Mouse (Mus musculus): ENCODE measurements around the gene Pappa. TPM values are rescaled to one million over a fixed set of nuclear protein-coding genes. Genes with fewer than 3 reads are reported as not detected.

Gene Pappa
- total RNA-seq, 2 experiments from 2014 or later, result 0.23 TPM; not detected in 1

GRCm38 (mm10) chr4:65252193-65252592 lies 128.2 kb downstream of the Pappa start:
- no peak for ATAC-seq (replicated peaks; ENCODE audit: low FRiP score, poor library complexity, severe bottlenecking)

GRCm38 (mm10) chr4:65254073-65254472 lies 130.1 kb downstream of the Pappa start:
- no peak for ATAC-seq (replicated peaks; ENCODE audit: low FRiP score, poor library complexity, severe bottlenecking)

DNA sequence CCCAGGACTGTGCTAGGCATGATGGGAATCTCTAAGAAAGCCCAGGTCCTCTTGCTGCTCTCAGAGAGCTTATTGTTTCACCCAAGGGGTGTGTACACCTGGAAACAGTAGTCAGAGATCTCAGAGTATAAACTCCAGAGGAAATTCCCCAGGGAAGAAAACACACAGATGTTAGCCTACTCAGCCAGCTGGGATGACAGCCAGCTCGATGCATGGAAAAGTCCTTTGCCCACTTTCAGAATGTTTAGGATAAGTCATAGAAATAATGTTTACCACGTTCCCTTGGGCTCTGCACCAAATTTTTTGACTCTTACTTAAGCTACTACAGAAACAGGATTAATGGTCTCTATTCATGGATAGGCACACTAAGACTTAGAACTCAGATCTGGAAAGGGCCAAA lies 143.1 kb downstream of the Pappa start:
- no peak for ATAC-seq (replicated peaks; ENCODE audit: low FRiP score, poor library complexity, severe bottlenecking)

GRCm38 (mm10) chr4:65269996-65270395 lies 146.0 kb downstream of the Pappa start:
- ATAC-seq (replicated peaks; ENCODE audit: low FRiP score, poor library complexity, severe bottlenecking), result no peak

DNA sequence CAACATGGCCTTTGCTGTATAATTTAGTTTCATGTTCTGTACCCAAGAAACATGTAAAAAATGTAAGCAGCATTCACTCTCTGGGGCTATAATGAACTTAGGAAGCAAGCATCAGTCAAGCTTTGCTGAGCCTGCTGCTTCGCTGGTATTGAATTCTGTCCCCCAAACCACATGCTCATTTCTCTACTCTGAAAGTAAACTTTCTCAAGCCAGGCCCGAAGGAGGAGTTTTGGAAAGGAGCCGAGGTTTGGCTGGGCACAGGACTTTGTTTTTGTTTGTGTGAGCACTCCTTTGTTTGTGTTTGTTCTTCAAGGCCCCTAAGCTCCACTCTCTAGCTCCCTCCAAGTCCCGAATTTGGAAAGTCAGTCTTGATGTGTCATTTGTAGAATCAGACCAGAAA lies 148.3 kb downstream of the Pappa start:
- ATAC-seq (replicated peaks; ENCODE audit: low FRiP score, poor library complexity, severe bottlenecking), result no peak

GRCm38 (mm10) chr4:65273299-65273851 lies 149.4 kb downstream of the Pappa start:
- no peak for ATAC-seq (replicated peaks; ENCODE audit: low FRiP score, poor library complexity, severe bottlenecking)

DNA sequence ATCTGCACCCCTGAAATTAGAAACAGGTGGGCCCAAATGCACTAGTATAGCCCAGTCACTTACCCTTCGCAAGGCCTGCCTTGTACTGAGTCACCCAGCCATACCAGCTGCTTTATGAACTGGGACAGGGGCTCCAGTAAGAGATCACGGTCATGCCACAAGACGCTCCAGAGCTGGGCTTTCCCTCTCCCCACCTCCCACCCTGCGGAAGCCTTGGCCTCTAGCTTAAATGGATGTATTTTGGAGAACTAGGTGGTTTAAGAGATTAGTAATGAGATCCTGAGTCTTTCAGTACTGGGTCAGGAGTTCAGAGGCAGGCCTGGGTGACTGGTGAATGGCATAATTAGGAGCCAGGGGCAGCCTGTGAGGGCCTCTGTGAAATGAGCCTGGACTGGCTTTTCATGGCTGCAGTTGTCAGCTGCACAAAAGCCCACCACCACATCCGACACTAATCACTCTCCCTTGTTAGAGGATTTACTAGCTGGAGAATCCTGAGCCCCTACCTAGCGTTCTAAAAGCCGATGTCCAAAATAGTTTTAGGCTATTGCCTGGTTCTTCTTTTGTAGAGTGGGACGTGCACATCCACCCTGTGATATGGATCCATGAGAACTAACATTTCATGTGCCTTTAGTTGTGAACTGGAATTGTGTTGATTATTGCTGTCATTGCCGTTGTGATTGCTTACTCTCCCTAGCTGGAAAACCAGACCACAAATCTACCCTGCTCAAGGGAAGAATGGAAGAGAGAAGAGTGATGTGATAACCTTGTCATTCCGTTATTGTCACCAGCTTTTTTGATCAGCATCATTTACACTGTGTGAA lies 154.7 kb downstream of the Pappa start:
- no peak for ATAC-seq (replicated peaks; ENCODE audit: low FRiP score, poor library complexity, severe bottlenecking)

- no peak for ATAC-seq (replicated peaks; ENCODE audit: low FRiP score, poor library complexity, severe bottlenecking)
These were observed 155.3 kb downstream of the Pappa start for GRCm38 (mm10) chr4:65279272-65279653.

GRCm38 (mm10) chr4:65279979-65280677 lies 156.2 kb downstream of the Pappa start:
- ATAC-seq (replicated peaks; ENCODE audit: low FRiP score, poor library complexity, severe bottlenecking), result no peak

DNA sequence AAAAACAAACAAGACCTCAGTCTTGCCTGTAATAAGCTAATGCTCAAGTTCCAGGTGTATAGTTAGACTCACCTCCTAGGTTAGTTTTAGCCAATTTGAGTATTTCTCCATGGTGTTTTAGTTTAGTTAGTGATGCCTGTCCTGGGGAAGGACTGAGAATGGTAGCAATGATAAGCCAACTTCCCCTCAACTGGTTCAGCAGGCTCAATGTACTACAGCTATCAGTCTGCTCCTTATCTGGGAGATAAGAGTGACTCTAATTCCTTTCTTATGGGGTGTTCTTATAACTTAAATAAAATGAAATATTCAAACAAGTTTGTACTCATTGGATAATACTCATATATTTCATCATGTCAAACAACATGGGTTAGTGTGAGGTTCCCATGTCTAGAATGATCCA lies 156.9 kb downstream of the Pappa start:
- ATAC-seq (replicated peaks; ENCODE audit: low FRiP score, poor library complexity, severe bottlenecking), result no peak

- ATAC-seq (replicated peaks; ENCODE audit: low FRiP score, poor library complexity, severe bottlenecking), result no peak
These were observed 159.6 kb downstream of the Pappa start for GRCm38 (mm10) chr4:65283611-65284010.

- ATAC-seq (replicated peaks; ENCODE audit: low FRiP score, poor library complexity, severe bottlenecking), result no peak
These were observed 161.2 kb downstream of the Pappa start for GRCm38 (mm10) chr4:65285165-65285564.

GRCm38 (mm10) chr4:65289247-65289646 lies 165.3 kb downstream of the Pappa start:
- ATAC-seq (replicated peaks; ENCODE audit: low FRiP score, poor library complexity, severe bottlenecking), result no peak

DNA sequence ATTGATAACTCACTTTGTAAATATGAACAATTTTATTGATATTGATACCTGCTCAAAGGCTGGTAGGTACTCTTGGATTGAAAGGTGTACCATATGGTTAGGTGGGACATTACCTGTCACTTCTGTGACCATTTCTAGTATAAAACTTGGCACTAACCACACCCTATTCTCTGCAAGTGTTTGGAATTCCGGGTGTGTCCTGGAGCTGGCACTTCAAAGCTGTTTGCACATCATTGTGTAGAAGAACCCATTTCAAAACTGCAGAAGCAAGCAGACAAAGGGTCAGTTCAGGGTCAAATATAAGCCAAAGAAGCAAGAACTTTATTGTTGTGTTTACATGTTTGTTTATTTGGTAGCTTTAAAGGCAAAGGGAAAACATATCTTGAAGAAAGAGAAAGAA lies 171.8 kb downstream of the Pappa start:
- no peak for ATAC-seq (replicated peaks; ENCODE audit: low FRiP score, poor library complexity, severe bottlenecking)

- no peak for ATAC-seq (replicated peaks; ENCODE audit: low FRiP score, poor library complexity, severe bottlenecking)
These were observed 172.5 kb downstream of the Pappa start for GRCm38 (mm10) chr4:65296356-65296967.

DNA sequence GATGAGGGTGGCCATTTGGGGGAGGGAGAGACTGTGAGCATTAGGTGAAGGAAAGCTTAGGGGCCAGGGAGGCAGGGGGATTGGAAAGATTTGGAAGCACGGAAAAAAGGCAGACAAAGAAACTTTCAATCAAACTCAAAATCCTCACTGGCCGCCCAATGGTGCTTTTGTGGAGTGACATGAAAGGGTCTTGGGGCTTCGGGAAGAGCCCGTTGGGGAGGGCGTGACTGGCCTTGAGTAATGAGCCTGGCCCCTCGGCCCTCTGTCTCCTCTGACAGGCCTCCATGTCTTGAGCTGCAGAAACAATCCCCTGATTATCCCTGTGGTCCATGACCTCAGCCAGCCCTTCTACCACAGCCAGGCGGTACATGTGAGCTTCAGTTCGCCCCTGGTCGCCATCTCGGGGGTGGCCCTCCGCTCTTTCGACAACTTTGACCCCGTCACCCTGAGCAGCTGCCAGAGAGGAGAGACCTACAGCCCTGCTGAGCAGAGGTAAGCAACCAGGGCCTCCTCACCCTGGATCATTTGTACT lies 173.1 kb downstream of the Pappa start:
- no peak for ATAC-seq (replicated peaks; ENCODE audit: low FRiP score, poor library complexity, severe bottlenecking)

- ATAC-seq (replicated peaks; ENCODE audit: low FRiP score, poor library complexity, severe bottlenecking), result no peak
These were observed 174.5 kb downstream of the Pappa start for GRCm38 (mm10) chr4:65298212-65299181.

- ATAC-seq (replicated peaks; ENCODE audit: low FRiP score, poor library complexity, severe bottlenecking), result no peak
These were observed 175.4 kb downstream of the Pappa start for GRCm38 (mm10) chr4:65299365-65299764.

DNA sequence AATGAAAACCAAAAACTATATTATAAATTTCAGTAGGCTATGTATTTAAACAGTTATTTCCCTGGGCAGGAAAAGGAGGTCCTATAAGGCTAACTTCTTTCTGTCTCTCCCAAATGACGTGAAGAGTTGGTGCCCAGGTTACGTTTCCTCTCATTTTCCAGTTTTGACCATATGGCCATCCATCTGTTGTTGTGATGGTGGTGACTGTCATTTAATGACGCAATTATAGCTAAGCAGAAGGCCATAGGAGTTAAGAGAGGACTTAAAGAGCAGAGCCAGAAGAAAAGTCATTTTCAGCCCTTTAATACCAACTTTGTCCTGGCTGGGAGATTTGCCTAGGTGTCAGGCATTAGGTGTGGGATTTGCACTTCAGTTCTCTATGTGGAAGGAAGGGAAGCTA lies 176.5 kb downstream of the Pappa start:
- no peak for ATAC-seq (replicated peaks; ENCODE audit: low FRiP score, poor library complexity, severe bottlenecking)

All from erythroid progenitor cell, adult 5-6 weeks (primary cell).